Mouse (Mus musculus) kidney, adult 2 months (tissue): ENCODE measurements at regions not wholly inside any gene's neighbourhood (a gene's known extent, or its start where the extent isn't known, plus 50 kb on each side); places are given as distances from the start of the nearest gene placed in this dataset.

Experiments used
- DNase-seq: peaks from one replicate; pipeline ENCODE4 v3.0.0; 2021
- H3K27ac ChIP-seq: fragments of 200-500 bp; 2 replicates; pipeline ENCODE4 v1.5.1; 2012; ENCODE audit warnings: low read depth, low read length, control low read depth, inconsistent platforms; ENCODE audit not compliant: insufficient read depth
- H3K27me3 ChIP-seq: fragments of 200-500 bp; replicated peaks from 2 replicates; pipeline ENCODE4 v1.6.1; 2012; ENCODE audit warnings: mild to moderate bottlenecking, moderate library complexity, low read length, inconsistent platforms; ENCODE audit not compliant: control insufficient read depth, insufficient read depth
- H3K36me3 ChIP-seq: fragments of 200-500 bp; 2 replicates; pipeline ENCODE4 v1.6.1; 2012; ENCODE audit warnings: mild to moderate bottlenecking, moderate library complexity, low read length, inconsistent platforms; ENCODE audit not compliant: control insufficient read depth, insufficient read depth
- H3K4me1 ChIP-seq: fragments of 200-500 bp; 2 replicates; pipeline ENCODE4 v1.6.1; 2011; ENCODE audit warnings: low read length; ENCODE audit not compliant: control insufficient read depth, insufficient read depth
- H3K4me3 ChIP-seq: fragments of 200-500 bp; 2 replicates; pipeline ENCODE4 v1.5.1; 2011; ENCODE audit warnings: mild to moderate bottlenecking, low read depth, low read length, control low read depth; ENCODE audit not compliant: insufficient read depth
- CTCF ChIP-seq: fragments of 200-500 bp; conservative IDR thresholded peaks from 2 replicates; pipeline ENCODE4 v1.5.1; 2011; ENCODE audit warnings: low read depth, mild to moderate bottlenecking, control low read depth, low read length, moderate library complexity, mixed read lengths; ENCODE audit not compliant: insufficient read depth, insufficient read length
- POLR2A ChIP-seq: fragments of 200-500 bp; IDR thresholded peaks from one replicate; pipeline ENCODE4 v1.6.1; 2011; ENCODE audit warnings: low read depth, low read length, control low read depth
- WGBS: fragments of 180-500 bp; shearing (Covaris S2); methylation state at CpG from one replicate; pipeline ENCODE4 v1.1.7; 2018; 5-methylcytosine and 5-hydroxymethylcytosine counted together

GRCm38 (mm10) chr4:4211892-4212291 lies 134.6 kb upstream of the Sdr16c6 start:
- Histone ChIP-seq H3K27ac (no peak overlapping the region), H3K4me3 (no peak overlapping the region), H3K4me1 (no peaks in the 10 kb centered on the region), H3K27me3 (no peaks in the 10 kb centered on the region), H3K36me3 (no peaks in the 10 kb centered on the region)
- TF ChIP-seq POLR2A (no peak), CTCF (no peak)
- no peak for DNase-seq
- WGBS = 86% methylated on average over 2 of the region's 2 CpGs

GRCm38 (mm10) chr4:4205158-4205557 lies 127.8 kb upstream of the Sdr16c6 start:
- Histone ChIP-seq H3K27ac (no peak overlapping the region), H3K27me3 (no peaks in the 10 kb centered on the region), H3K4me3 (no peak overlapping the region), H3K36me3 (no peaks in the 10 kb centered on the region), H3K4me1 (no peaks in the 10 kb centered on the region)
- TF ChIP-seq CTCF = no peak
- TF ChIP-seq POLR2A = no peak
- no peak for DNase-seq
- 73% methylated on average over 1 of the region's 1 CpGs for WGBS

GRCm38 (mm10) chr4:4199309-4199708 lies 122.0 kb upstream of the Sdr16c6 start:
- Histone ChIP-seq H3K36me3 (no peaks in the 10 kb centered on the region), H3K4me3 (no peak overlapping the region), H3K27me3 (no peaks in the 10 kb centered on the region), H3K4me1 (no peaks in the 10 kb centered on the region), H3K27ac (no peak overlapping the region)
- no peak for TF ChIP-seq CTCF
- TF ChIP-seq POLR2A = no peak
- WGBS = 66% methylated on average over 2 of the region's 2 CpGs
- DNase-seq = no peak

GRCm38 (mm10) chr4:4195834-4196233 lies 118.5 kb upstream of the Sdr16c6 start:
- Histone ChIP-seq H3K4me1 (no peaks in the 10 kb centered on the region), H3K4me3 (no peak overlapping the region), H3K27me3 (no peaks in the 10 kb centered on the region), H3K36me3 (no peaks in the 10 kb centered on the region), H3K27ac (no peak overlapping the region)
- 91% methylated on average over 2 of the region's 2 CpGs for WGBS
- no peak for TF ChIP-seq CTCF
- no peak for TF ChIP-seq POLR2A
- no peak for DNase-seq

GRCm38 (mm10) chr4:4195250-4195649 lies 117.9 kb upstream of the Sdr16c6 start:
- WGBS = 72% methylated on average over 8 of the region's 8 CpGs
- no peak for DNase-seq
- TF ChIP-seq CTCF (no peak), POLR2A (no peak)
- H3K27ac ChIP-seq = no peak overlapping the region
- no peaks in the 10 kb centered on the region for H3K27me3 ChIP-seq
- H3K36me3 ChIP-seq = no peaks in the 10 kb centered on the region
- H3K4me3 ChIP-seq = no peak overlapping the region
- no peaks in the 10 kb centered on the region for H3K4me1 ChIP-seq
